Mouse (Mus musculus) limb, embryonic 13.5 days (tissue): ENCODE measurements around the gene Ptgfrn. TPM values are rescaled to one million over a fixed set of nuclear protein-coding genes. Genes with fewer than 3 reads are reported as not detected.
A peak's percentile ranks its signal among the peaks of the same experiment; 100 is the strongest.

Experiments used
- ATAC-seq: fragments of 200-750 bp; cut with Nextera tagmentation; 2 replicates; pipeline ENCODE4 v1.8.0; 2017; ENCODE audit warnings: low read depth, moderate number of reproducible peaks, moderate TSS enrichment; ENCODE audit not compliant: low FRiP score
- H3K27ac ChIP-seq: fragments of 300-500 bp; sonication (generic); 2 replicates; pipeline ENCODE4 v1.5.1; 2015; ENCODE audit warnings: inconsistent platforms, mild to moderate bottlenecking, moderate library complexity
- H3K27me3 ChIP-seq: fragments of 300-500 bp; sonication (generic); 2 replicates; pipeline ENCODE4 v1.6.1; 2015; ENCODE audit warnings: mild to moderate bottlenecking, inconsistent platforms
- H3K36me3 ChIP-seq: fragments of 300-500 bp; sonication (generic); 2 replicates; pipeline ENCODE4 v1.6.1; 2015; ENCODE audit warnings: inconsistent platforms, mild to moderate bottlenecking, moderate library complexity
- H3K4me1 ChIP-seq: fragments of 300-500 bp; sonication (generic); 2 replicates; pipeline ENCODE4 v1.6.1; 2015; ENCODE audit warnings: inconsistent platforms
- H3K4me2 ChIP-seq: fragments of 300-500 bp; sonication (generic); replicated peaks from 2 replicates; pipeline ENCODE4 v1.6.1; 2015; ENCODE audit warnings: inconsistent platforms, mild to moderate bottlenecking, moderate library complexity
- H3K4me3 ChIP-seq: fragments of 300-500 bp; sonication (generic); 2 replicates; pipeline ENCODE4 v1.5.1; 2015; ENCODE audit warnings: moderate library complexity, mild to moderate bottlenecking, inconsistent platforms
- H3K9ac ChIP-seq: fragments of 300-500 bp; sonication (generic); 2 replicates; pipeline ENCODE4 v1.6.1; 2015; ENCODE audit warnings: mild to moderate bottlenecking, inconsistent platforms
- H3K9me3 ChIP-seq: fragments of 300-500 bp; sonication (generic); 2 replicates; pipeline ENCODE4 v1.6.1; 2016; ENCODE audit warnings: inconsistent platforms
- WGBS: fragments of 180-500 bp; shearing (Covaris S2); methylation state at CpG from one replicate; pipeline ENCODE4 v1.1.7; 2015; 5-methylcytosine and 5-hydroxymethylcytosine counted together
- polyA plus RNA-seq: library from polyadenylated mRNA; unstranded; fragments of >200 nt; fragmentation: Nextera tagmentation; extraction: Ambion mirVana; gene quantifications from 2 replicates; pipeline ENCODE4 v1.2.1, GENCODE M21; 2015

Gene Ptgfrn
- polyA plus RNA-seq = 6.6 and 6.7 TPM in 2 replicates

DNA sequence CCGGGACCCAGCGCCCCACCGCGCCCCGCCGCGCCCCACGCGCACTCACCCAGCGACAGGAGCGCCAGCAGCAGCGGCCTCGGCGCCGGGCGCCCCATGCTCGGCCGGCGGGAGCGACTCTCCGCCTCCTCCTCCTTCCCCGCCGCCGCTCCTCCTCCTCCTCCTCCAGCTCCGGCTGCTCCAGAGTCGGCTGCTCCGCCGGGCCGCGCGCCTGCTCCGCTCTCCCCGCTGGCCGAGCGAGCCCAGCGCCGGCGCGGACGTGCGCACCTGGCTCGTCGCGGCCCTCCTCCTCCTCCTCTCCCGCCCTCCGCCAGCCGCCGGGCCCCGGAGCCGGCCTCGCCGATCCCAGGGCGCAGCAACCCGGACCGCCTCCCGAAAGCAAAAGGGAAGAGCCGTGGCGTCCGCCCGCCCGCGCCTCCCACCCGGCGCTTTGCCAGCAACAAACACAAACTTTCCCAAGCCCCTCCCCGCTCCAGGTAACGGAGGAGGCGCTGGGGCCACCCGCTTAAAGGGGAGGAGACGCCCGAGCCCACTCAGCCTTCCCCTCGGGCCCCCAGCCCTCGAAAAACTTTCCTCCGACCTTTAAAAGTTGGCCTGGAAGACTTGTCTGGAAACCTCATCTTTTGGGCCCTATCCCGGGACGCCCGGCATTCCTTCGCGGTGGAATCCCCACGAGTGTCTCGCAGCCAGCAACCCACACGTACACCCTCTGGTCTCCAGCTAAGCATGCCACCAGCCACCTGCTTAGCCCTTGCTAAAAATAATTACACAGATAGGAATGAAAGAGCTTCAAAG lies at the start of gene Ptgfrn:
Ptgfrn (minus strand) TSS at position 236 of the 795 bp plus-strand sequence.
- no peaks in the 10 kb centered on the region for H3K27me3 ChIP-seq
- H3K9ac ChIP-seq = peak within 1 kb of the TSS; percentile 96
- no peaks in the 10 kb centered on the region for H3K36me3 ChIP-seq
- ATAC-seq = peak; percentile 84
- peaks cover 51% of the 10 kb centered on the region for H3K4me1 ChIP-seq
- H3K4me2 ChIP-seq = peak within 1 kb of the TSS; percentile 82
- peak within 1 kb of the TSS; percentile 90 for H3K27ac ChIP-seq
- H3K4me3 ChIP-seq = peak within 1 kb of the TSS; percentile 90
- 1% methylated on average over 55 of the region's 81 CpGs for WGBS
- H3K9me3 ChIP-seq = no peaks in the 10 kb centered on the region

- 78% methylated on average over 4 of the region's 4 CpGs for WGBS
- no peak overlapping the region for H3K4me2 ChIP-seq
- H3K4me3 ChIP-seq = no peak overlapping the region
- H3K36me3 ChIP-seq = no peaks in the 10 kb centered on the region
- no peak for ATAC-seq
- no peak overlapping the region for H3K27ac ChIP-seq
- peaks cover 40% of the 10 kb centered on the region for H3K4me1 ChIP-seq
- H3K27me3 ChIP-seq = no peaks in the 10 kb centered on the region
- no peak overlapping the region for H3K9ac ChIP-seq
- no peaks in the 10 kb centered on the region for H3K9me3 ChIP-seq
These were observed 49.6 kb upstream of the Ptgfrn start for GRCm38 (mm10) chr3:101159701-101160100.

DNA sequence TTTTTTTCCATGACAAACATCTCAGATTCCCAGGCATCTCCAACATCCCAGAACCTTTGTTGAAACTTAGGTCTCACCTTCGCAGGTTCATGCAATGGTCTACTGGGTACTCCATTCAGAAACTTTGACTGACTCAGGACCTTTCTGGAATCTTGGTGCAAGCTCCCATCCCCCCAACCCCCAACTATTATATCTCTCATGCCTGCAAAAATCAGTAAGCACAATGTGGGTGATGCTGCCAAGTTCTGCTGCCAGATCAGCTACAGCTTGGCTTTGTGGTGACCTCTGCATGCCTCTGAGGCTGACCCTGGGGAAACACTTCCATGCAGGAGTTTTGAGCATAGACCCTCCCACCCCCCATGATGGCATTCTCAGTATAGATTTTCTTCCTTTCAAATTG lies 44.0 kb upstream of the Ptgfrn start:
- Histone ChIP-seq H3K4me3 (no peak overlapping the region), H3K27ac (no peak overlapping the region), H3K9me3 (peaks cover 3% of the 10 kb centered on the region; the same call in 1 of the 2 replicates), H3K9ac (no peak overlapping the region), H3K4me1 (peaks cover 6% of the 10 kb centered on the region; the same call in 1 of the 2 replicates), H3K36me3 (no peaks in the 10 kb centered on the region), H3K27me3 (no peaks in the 10 kb centered on the region), H3K4me2 (no peak overlapping the region)
- WGBS = 93% methylated on average over 1 of the region's 1 CpGs
- ATAC-seq = no peak

DNA sequence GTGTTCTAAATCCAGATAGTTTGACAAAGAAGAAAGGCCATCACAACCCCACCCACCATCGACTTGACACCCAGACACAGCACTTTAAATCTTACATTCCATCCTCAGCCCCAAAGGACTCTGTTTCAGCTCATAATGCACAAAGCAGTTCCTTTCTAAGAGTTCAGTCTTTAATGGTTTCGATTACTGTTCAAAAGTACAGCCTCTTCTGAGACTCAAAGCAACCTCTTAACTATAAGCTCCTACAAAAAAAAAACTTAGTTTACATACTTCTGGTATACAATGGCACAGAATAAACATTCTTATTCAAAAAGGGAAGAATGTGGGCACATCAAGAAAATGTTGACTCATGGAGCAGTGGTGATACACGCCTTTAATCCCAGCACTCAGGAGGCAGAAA lies 43.3 kb upstream of the Ptgfrn start:
- whole genome bisulfite sequencing = 76% methylated on average over 3 of the region's 3 CpGs
- ATAC-seq = no peak
- no peak overlapping the region for H3K4me3 ChIP-seq
- H3K9ac ChIP-seq = no peak overlapping the region
- peaks cover 6% of the 10 kb centered on the region; the same call in 1 of the 2 replicates for H3K4me1 ChIP-seq
- H3K27ac ChIP-seq = no peak overlapping the region
- H3K9me3 ChIP-seq = peaks cover 3% of the 10 kb centered on the region; the same call in 1 of the 2 replicates
- H3K36me3 ChIP-seq = no peaks in the 10 kb centered on the region
- no peak overlapping the region for H3K4me2 ChIP-seq
- H3K27me3 ChIP-seq = no peaks in the 10 kb centered on the region

GRCm38 (mm10) chr3:101146126-101146772 lies 36.2 kb upstream of the Ptgfrn start:
- 75% methylated on average over 7 of the region's 7 CpGs for WGBS
- Histone ChIP-seq H3K4me1 (peaks cover 31% of the 10 kb centered on the region), H3K27ac (no peak overlapping the region), H3K9ac (no peak overlapping the region), H3K27me3 (no peaks in the 10 kb centered on the region), H3K9me3 (0 out of 2 replicates have a peak, but pooled peaks cover 2% of the 10 kb centered on the region), H3K4me2 (no peak overlapping the region), H3K36me3 (no peaks in the 10 kb centered on the region), H3K4me3 (no peak overlapping the region)
- ATAC-seq = no peak

GRCm38 (mm10) chr3:101145292-101146046 lies 35.4 kb upstream of the Ptgfrn start:
- 37% methylated on average over 10 of the region's 10 CpGs for WGBS
- Histone ChIP-seq H3K4me1 (peaks cover 28% of the 10 kb centered on the region), H3K9me3 (0 out of 2 replicates have a peak, but pooled peaks cover 2% of the 10 kb centered on the region), H3K4me3 (no peak overlapping the region), H3K27ac (no peak overlapping the region), H3K9ac (no peak overlapping the region), H3K4me2 (0 out of 2 replicates have a peak overlapping the region, but pooled peaks have one; percentile 21), H3K27me3 (no peaks in the 10 kb centered on the region), H3K36me3 (no peaks in the 10 kb centered on the region)
- 0 out of 2 replicates have a peak, but pooled peaks have one; percentile 32 for ATAC-seq

DNA sequence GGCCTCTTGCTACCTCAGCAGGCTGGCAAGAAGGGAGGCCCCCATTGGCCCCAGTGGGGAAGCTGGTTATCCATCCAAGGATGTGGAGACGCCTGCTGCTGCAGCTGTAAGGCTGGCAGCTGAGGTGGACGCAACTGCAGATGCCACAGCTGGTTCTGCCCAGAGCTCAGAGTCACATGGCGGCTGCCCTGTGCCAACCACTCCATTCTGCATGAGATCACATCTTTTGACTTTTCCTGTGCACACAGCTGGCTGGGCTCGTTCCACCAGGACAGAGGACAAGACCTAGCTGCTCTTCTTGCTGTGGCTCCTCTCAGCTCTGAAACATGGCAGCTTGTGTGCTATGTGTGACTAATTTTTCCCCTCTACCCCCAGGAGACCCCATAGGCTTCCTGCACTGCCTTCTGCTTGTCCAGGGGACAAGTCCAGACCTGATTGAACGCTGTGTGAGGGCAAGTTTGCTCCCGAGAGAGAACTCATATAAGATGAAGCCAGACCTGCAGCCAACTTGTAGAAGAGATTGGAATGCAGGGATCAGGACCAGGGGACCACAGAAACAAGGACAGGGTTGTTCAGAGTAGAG lies 34.4 kb upstream of the Ptgfrn start:
- Histone ChIP-seq H3K9ac (no peak overlapping the region), H3K4me1 (peaks cover 27% of the 10 kb centered on the region), H3K27me3 (no peaks in the 10 kb centered on the region), H3K9me3 (0 out of 2 replicates have a peak, but pooled peaks cover 2% of the 10 kb centered on the region), H3K36me3 (no peaks in the 10 kb centered on the region), H3K27ac (no peak overlapping the region), H3K4me2 (no peak overlapping the region), H3K4me3 (no peak overlapping the region)
- no peak for ATAC-seq
- 51% methylated on average over 6 of the region's 6 CpGs for WGBS

DNA sequence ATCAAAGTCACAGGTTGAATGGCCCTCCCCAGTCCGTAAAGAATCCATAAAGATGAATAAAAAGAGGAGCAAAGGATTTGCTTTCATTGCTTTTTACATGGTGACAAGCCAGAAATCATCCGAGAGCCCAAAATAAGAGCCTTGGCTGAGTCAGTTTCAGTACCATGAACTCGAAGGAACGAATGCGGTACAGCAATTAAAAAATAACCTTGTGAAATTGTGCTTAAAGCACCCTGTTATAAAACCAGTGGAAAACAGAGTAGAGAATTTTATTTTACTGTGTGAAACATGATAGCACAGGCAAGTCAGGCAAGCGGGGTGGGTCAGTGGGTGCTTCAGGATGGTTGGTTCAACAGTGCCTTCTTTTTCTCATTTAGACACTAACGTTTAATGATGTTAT lies 33.4 kb upstream of the Ptgfrn start:
- H3K36me3 ChIP-seq = no peaks in the 10 kb centered on the region
- no peak overlapping the region for H3K4me3 ChIP-seq
- 0 out of 2 replicates have a peak, but pooled peaks cover 2% of the 10 kb centered on the region for H3K9me3 ChIP-seq
- no peak overlapping the region for H3K4me2 ChIP-seq
- ATAC-seq = no peak
- no peak overlapping the region for H3K27ac ChIP-seq
- H3K27me3 ChIP-seq = no peaks in the 10 kb centered on the region
- no peak overlapping the region for H3K9ac ChIP-seq
- 49% methylated on average over 7 of the region's 7 CpGs for WGBS
- H3K4me1 ChIP-seq = peaks cover 27% of the 10 kb centered on the region

DNA sequence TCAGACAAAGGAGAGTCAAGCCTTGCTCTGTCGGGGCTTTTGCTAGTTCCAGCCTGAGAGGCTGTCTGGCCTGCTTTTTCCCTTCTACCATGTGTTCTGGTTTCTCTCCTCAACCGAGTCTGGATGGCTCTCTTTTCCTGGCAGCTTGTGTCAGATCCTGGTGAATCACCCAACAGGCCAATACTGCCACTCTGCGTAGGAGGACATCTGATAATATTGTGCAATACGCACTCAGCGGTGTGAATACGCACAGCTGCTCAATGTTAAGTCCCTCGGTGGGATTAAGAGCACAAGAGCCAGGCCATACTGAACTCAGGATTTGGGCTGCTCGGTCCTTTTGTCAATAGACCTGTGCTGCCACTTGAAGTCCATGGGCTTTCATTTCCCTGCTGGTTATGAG lies 31.8 kb upstream of the Ptgfrn start:
- WGBS = 80% methylated on average over 8 of the region's 8 CpGs
- H3K4me3 ChIP-seq = no peak overlapping the region
- H3K9me3 ChIP-seq = no peaks in the 10 kb centered on the region
- ATAC-seq = no peak; the same call in 1 of the 2 replicates
- H3K27ac ChIP-seq = no peak overlapping the region
- H3K36me3 ChIP-seq = no peaks in the 10 kb centered on the region
- H3K27me3 ChIP-seq = no peaks in the 10 kb centered on the region
- no peak overlapping the region for H3K4me2 ChIP-seq
- H3K4me1 ChIP-seq = peaks cover 28% of the 10 kb centered on the region
- no peak overlapping the region for H3K9ac ChIP-seq

DNA sequence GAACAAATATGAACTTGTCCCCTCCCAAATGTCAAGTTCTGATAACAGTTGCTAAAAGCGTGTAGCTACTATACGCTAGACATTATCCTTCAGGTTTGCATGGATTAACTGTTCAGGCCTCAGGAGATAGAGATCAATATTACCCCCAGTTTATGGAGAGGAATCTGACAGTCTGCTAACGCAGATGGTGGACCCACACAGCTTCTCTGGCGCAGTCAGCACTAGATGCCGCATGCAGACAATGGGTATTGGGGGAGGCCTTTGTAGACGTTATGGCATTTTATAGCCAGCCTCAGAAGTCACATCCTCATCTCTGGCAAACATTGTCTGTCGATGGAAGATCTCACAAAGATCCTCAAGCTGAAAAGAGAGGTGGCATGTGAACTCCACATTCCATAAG lies 29.9 kb upstream of the Ptgfrn start:
- H3K4me3 ChIP-seq = no peak overlapping the region
- H3K4me1 ChIP-seq = peaks cover 28% of the 10 kb centered on the region
- no peak overlapping the region for H3K27ac ChIP-seq
- 88% methylated on average over 7 of the region's 7 CpGs for WGBS
- no peaks in the 10 kb centered on the region for H3K36me3 ChIP-seq
- no peaks in the 10 kb centered on the region for H3K9me3 ChIP-seq
- no peak overlapping the region for H3K4me2 ChIP-seq
- no peak overlapping the region for H3K9ac ChIP-seq
- ATAC-seq = no peak
- no peaks in the 10 kb centered on the region for H3K27me3 ChIP-seq

DNA sequence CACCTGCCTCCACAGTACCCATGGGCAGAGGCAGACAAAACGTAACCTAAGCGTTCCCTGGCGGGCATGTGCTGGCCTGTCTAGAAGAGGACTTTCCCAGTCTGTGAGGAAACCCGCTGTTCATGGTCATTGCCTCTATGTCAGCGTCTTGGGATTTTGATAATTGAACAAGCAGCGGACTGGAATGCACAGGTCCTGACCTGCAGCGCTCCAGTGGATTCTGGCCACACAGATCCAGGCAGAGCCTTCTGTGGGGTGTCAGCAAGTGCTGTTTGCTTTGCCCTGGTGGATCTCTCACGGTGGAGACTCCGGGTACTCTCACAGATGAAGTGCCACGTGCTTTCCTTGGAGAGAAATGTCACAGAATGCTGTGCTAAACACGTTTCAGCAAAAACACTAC lies 26.4 kb upstream of the Ptgfrn start:
- no peaks in the 10 kb centered on the region for H3K9me3 ChIP-seq
- H3K36me3 ChIP-seq = no peaks in the 10 kb centered on the region
- no peak for ATAC-seq
- H3K9ac ChIP-seq = no peak overlapping the region
- peaks cover 11% of the 10 kb centered on the region for H3K4me1 ChIP-seq
- H3K4me2 ChIP-seq = no peak overlapping the region
- H3K27ac ChIP-seq = no peak overlapping the region
- H3K27me3 ChIP-seq = no peaks in the 10 kb centered on the region
- H3K4me3 ChIP-seq = no peak overlapping the region
- 42% methylated on average over 11 of the region's 11 CpGs for WGBS
